Comparison of ENCODE assay signal across 17 mouse cellular contexts in genomic region chr11:88840724-88841350, GRCm38 (mm10). TPM values are rescaled to one million over a fixed set of nuclear protein-coding genes. Genes with fewer than 3 reads are reported as not detected.
A peak's percentile ranks its signal among the peaks of the same experiment; 100 is the strongest.
DNase-seq lines count a peak whose midpoint lies in the region; ATAC-seq and TF ChIP-seq lines count a peak whose summit lies in the region.
"Had no signal": no experiment of that assay in that cellular context is flagged by ENCODE, and none has a peak within 500 bp of the region (broad histone marks: within the 10 kb centered on the region; RNA-seq: fewer than 3 reads in every experiment).

No protein-coding gene starts in this region.

- H3K4me2 ChIP-seq in heart, embryonic 16.5 days (ENCODE audit: low read depth, low read length) = peak overlapping the region; percentile 55
- no peak overlapping the region for H3K4me2 ChIP-seq in embryonic facial prominence, embryonic 15.5 days (replicated peaks)
- H3K4me2 ChIP-seq: lung, embryonic 14.5 days; midbrain, embryonic 13.5 days had no signal

- H3K27ac ChIP-seq in heart, embryonic 16.5 days (ENCODE audit: low read length) = peak overlapping the region; percentile 98
- H3K27ac ChIP-seq in left cerebral cortex, adult 2 months = peak overlapping the region; percentile 42; the same call in 1 of the 2 replicates
- 0 out of 2 replicates have a peak overlapping the region, but pooled peaks have one; percentile 17 for H3K27ac ChIP-seq in embryonic facial prominence, embryonic 15.5 days (replicated peaks)
- H3K27ac ChIP-seq: macrophage; midbrain, embryonic 13.5 days had no signal

- WGBS in heart, embryonic 16.5 days = 51% methylated on average over 10 of the region's 10 CpGs
- WGBS in embryonic facial prominence, embryonic 15.5 days = 71% methylated on average over 10 of the region's 10 CpGs

- no peak for DNase-seq in frontal cortex, postnatal 25 days (ENCODE audit: low spot score in 2 of 2)
- DNase-seq in heart, postnatal 25 days (ENCODE audit: low spot score) = no peak
- DNase-seq in left cerebral cortex, adult 2 months (ENCODE audit: extremely low spot score in 1 of 2, low spot score in 2 of 2) = no peak
- DNase-seq in left cerebral cortex, postnatal 4 days = no peak
- DNase-seq: adrenal gland, postnatal 25 days; cerebellum, adult 9-11 months; kidney, postnatal 25 days; thymus, postnatal 36 days had no signal

- peaks cover 35% of the 10 kb centered on the region for H3K4me1 ChIP-seq in heart, embryonic 16.5 days (ENCODE audit: control insufficient read depth, insufficient read depth, low read length)
- peaks cover 10% of the 10 kb centered on the region for H3K4me1 ChIP-seq in embryonic facial prominence, embryonic 15.5 days
- H3K4me1 ChIP-seq: midbrain, embryonic 13.5 days had no signal

- peak overlapping the region; percentile 64 for H3K9ac ChIP-seq in heart, embryonic 16.5 days (ENCODE audit: low read length)
- no peak overlapping the region for H3K9ac ChIP-seq in embryonic facial prominence, embryonic 15.5 days
- H3K9ac ChIP-seq: lung, embryonic 14.5 days; midbrain, embryonic 13.5 days had no signal

- intact Hi-C loops in heart, postnatal 25 days (cut with DNase I) = no loop called here
- intact Hi-C loops in left cerebral cortex, adult 2 months (cut with DNase I) = no loop called here
- intact Hi-C loops in left cerebral cortex, postnatal 4 days (cut with DNase I) = no loop called here

- no peak; the same call in 1 of the 2 replicates for TF ChIP-seq CTCF in left cerebral cortex, adult 2 months (IDR thresholded peaks at IDR 0.05)

- no peaks in the 10 kb centered on the region for H3K27me3 ChIP-seq in heart, embryonic 16.5 days (ENCODE audit: control insufficient read depth, insufficient read depth, low read length)
- no peaks in the 10 kb centered on the region for H3K27me3 ChIP-seq in embryonic facial prominence, embryonic 15.5 days
- H3K27me3 ChIP-seq: midbrain, embryonic 13.5 days had no signal

- H3K9me3 ChIP-seq in heart, embryonic 16.5 days (replicated peaks; ENCODE audit: control insufficient read depth, low read length) = no peaks in the 10 kb centered on the region
- no peaks in the 10 kb centered on the region for H3K9me3 ChIP-seq in embryonic facial prominence, embryonic 15.5 days (replicated peaks)
- H3K9me3 ChIP-seq: midbrain, embryonic 13.5 days had no signal

- H3K36me3 ChIP-seq in heart, embryonic 16.5 days (ENCODE audit: control insufficient read depth, insufficient read depth) = peaks cover 41% of the 10 kb centered on the region
- H3K36me3 ChIP-seq in embryonic facial prominence, embryonic 15.5 days = peaks cover 47% of the 10 kb centered on the region

- peak; percentile 78 for ATAC-seq in frontal cortex, adult (ENCODE audit: low TSS enrichment)
- peak; percentile 1; the same call in 1 of the 2 replicates for ATAC-seq in heart, embryonic 16.5 days (replicated peaks; ENCODE audit: extremely low read depth, insufficient read depth, low FRiP score)
- ATAC-seq in embryonic facial prominence, embryonic 15.5 days (ENCODE audit: insufficient number of reproducible peaks, low FRiP score, low TSS enrichment, low read depth) = no peak
- ATAC-seq: activated CD4-positive, CD25-positive, alpha-beta regulatory T cell, adult 4 months; hindbrain, embryonic 16.5 days; midbrain, embryonic 13.5 days had no signal

- peak overlapping the region; percentile 35 for H3K4me3 ChIP-seq in heart, embryonic 16.5 days (ENCODE audit: low read length)
- H3K4me3 ChIP-seq in left cerebral cortex, adult 2 months = no peak overlapping the region
- H3K4me3 ChIP-seq in embryonic facial prominence, embryonic 15.5 days (replicated peaks) = no peak overlapping the region
- H3K4me3 ChIP-seq: erythroblast, embryonic 14.5 days; midbrain, embryonic 13.5 days had no signal

RNA-seq across cellular contexts. Expression of gene Akap1, which starts 23.5 kb away (rescaled TPM):
- 58.0 and 64.4 TPM in 2 replicates for polyA plus RNA-seq in heart, embryonic 16.5 days (2015; fragmentation: Nextera tagmentation; extraction: Ambion mirVana)
- total RNA-seq in heart, postnatal 25 days (2021) = 100 to 1,000 TPM; 114 to 123 TPM
- total RNA-seq in left cerebral cortex, adult 2 months (2021) = 10 to 100 TPM; 39.8 to 40.1 TPM
- 10 to 100 TPM; 52.9 to 55.4 TPM for total RNA-seq in left cerebral cortex, postnatal 4 days (2021)
- polyA plus RNA-seq in embryonic facial prominence, embryonic 15.5 days (2015; fragmentation: Nextera tagmentation; extraction: Ambion mirVana) = 20.2 and 20.9 TPM in 2 replicates

Comparison
In these comparisons a context has a peak if more than half of its experiments do, and no peak if none do; other contexts are left out.
1. H3K27ac ChIP-seq: peak in every context shown above with its lines; median percentile 98 in heart, embryonic 16.5 days; 42 in left cerebral cortex, adult 2 months; 17 in embryonic facial prominence, embryonic 15.5 days.